Mouse (Mus musculus) cerebellum, adult 2 months (tissue): ENCODE data around the gene Rnf121.

Source experiments
- CTCF ChIP-seq: fragments of 200-500 bp; IDR thresholded peaks from 2 replicates; pipeline ENCODE4 v1.5.1; 2011; ENCODE audit warnings: low read depth, mild to moderate bottlenecking, control low read depth, low read length, moderate library complexity, borderline replicate concordance; ENCODE audit not compliant: insufficient read depth
- POLR2A ChIP-seq: fragments of 200-500 bp; IDR thresholded peaks from 2 replicates; pipeline ENCODE4 v1.6.1; 2011; ENCODE audit warnings: low read length, control low read depth, borderline replicate concordance; ENCODE audit not compliant: insufficient read depth

GRCm38 (mm10) chr7:102017452-102017851 is 47.8 kb downstream of the Rnf121 start:
- TF ChIP-seq CTCF = no peak
- no peak for TF ChIP-seq POLR2A
